Mouse (Mus musculus): ENCODE data around the gene Rpp25.
A peak's percentile ranks its signal among the peaks of the same experiment; 100 is the strongest.

DNA sequence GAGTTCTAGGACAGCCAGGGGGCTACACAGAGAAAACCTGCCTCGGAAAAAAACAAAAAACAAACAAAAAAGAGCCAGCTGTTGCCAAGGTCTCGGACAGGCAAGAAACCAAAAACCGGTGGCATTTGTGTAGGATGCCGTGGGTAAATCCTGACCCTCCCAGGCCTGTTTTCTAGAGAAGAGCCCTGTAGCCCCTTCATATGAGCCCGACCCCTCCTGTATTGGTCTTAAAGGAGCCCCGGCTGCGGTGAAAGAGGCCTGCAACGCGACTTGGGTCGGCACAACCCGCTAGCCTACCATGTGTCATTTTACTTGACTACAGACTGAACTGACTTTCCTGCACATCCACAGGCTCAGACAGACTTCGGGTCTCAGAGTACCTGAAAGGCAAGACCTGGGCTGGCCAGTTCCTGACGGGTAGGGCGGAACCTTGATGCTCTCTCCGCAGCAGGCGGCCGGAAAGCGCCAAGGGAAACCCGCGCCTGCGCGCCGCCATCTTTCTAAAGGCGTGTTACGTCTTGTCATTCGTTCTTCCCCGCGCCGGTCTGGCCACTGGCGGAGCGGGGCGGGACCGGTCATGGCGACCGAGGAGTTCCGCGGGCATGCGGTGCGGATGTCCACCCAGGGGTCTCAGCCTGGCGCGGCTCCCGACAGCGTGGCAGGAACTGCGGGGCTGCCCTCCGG is 33.4 kb downstream of the Rpp25 start, which contains the start of gene Fam219b:
- TF ChIP-seq POLR2A (IDR thresholded peaks at IDR 0.05; ENCODE audit: borderline replicate concordance, extremely low read depth, insufficient read depth, insufficient read length, poor library complexity, severe bottlenecking) (peak; percentile 65; the same call in 1 of the 2 replicates), CTCF (IDR thresholded peaks at IDR 0.05; ENCODE audit: borderline replicate concordance, extremely low read depth, insufficient read depth, insufficient read length) (no peak)
